Mouse (Mus musculus): Measurements from ENCODE around the gene Ankrd63. TPM values are rescaled to one million over a fixed set of nuclear protein-coding genes. Genes with fewer than 3 reads are reported as not detected.
A peak's percentile ranks its signal among the peaks of the same experiment; 100 is the strongest.

Ankrd63 gene
- polyA plus RNA-seq, 1 experiment from 2014 or later, result 0.06 TPM

DNA sequence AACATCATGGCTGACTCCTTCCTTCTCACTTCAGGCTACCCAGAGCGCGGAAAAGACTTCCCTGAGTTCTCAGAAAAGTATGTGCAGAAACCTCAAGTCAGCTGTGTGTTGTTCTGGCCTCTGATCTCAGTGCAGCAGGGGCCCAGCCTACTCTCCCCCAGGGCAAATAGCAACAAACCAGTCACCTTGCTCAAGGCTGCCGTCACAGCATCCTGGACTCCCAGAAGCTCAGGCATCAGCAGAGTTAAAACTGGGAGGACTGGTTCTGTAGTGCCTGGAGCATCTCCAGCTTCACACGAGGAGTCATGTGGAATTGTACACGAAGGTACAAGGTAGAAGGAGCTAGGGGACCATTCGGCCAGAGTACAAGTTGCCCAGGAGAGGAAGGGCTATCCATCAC is 34.5 kb downstream of the Ankrd63 start:
- H3K9me3 ChIP-seq (ENCODE audit: control insufficient read depth, low read length), result no peaks in the 10 kb centered on the region
- no peak overlapping the region for H3K4me3 ChIP-seq (ENCODE audit: low read length)
- no peak for ATAC-seq (ENCODE audit: low read depth)
- 48% methylated on average over 6 of the region's 6 CpGs for WGBS
- H3K4me2 ChIP-seq (ENCODE audit: low read depth, low read length), result no peak overlapping the region
- no peak overlapping the region for H3K27ac ChIP-seq (ENCODE audit: low read length)
- no peaks in the 10 kb centered on the region for H3K4me1 ChIP-seq (replicated peaks; ENCODE audit: control insufficient read depth, insufficient read depth, low read length)
- no peak overlapping the region for H3K9ac ChIP-seq (ENCODE audit: low read length)
- H3K27me3 ChIP-seq (ENCODE audit: control insufficient read depth, insufficient read depth, low read depth, low read length), result peaks cover 2% of the 10 kb centered on the region; the same call in 1 of the 2 replicates
- no peaks in the 10 kb centered on the region for H3K36me3 ChIP-seq (ENCODE audit: control insufficient read depth, insufficient read depth, low read length)

DNA sequence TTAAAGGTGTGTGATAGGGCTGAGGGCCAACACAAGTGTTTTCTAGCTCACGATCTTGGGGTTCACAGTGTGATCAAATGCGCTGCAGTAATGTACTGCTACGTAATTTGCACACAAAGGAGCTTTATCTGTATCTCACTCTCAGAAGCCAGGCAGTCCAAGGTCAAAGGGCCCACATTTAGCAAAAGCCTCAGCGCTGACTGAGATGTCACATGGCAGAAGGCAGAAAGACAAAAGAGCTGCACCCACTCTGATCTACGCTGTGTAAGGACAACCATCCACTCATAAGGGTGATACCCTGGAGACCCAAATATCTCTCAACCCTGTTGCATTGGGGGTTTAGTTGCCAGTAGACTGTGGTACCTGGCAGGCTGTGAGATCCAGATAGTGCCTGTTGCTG is 36.6 kb downstream of the Ankrd63 start:
- Histone ChIP-seq H3K4me2 (ENCODE audit: low read depth, low read length) (no peak overlapping the region), H3K4me1 (replicated peaks; ENCODE audit: control insufficient read depth, insufficient read depth, low read length) (peaks cover 13% of the 10 kb centered on the region), H3K9me3 (ENCODE audit: control insufficient read depth, low read length) (no peaks in the 10 kb centered on the region), H3K27me3 (ENCODE audit: control insufficient read depth, insufficient read depth, low read depth, low read length) (peaks cover 5% of the 10 kb centered on the region), H3K27ac (ENCODE audit: low read length) (no peak overlapping the region), H3K36me3 (ENCODE audit: control insufficient read depth, insufficient read depth, low read length) (no peaks in the 10 kb centered on the region), H3K9ac (ENCODE audit: low read length) (no peak overlapping the region), H3K4me3 (ENCODE audit: low read length) (no peak overlapping the region)
- ATAC-seq (ENCODE audit: low read depth), result no peak
- WGBS, result 43% methylated on average over 5 of the region's 5 CpGs

DNA sequence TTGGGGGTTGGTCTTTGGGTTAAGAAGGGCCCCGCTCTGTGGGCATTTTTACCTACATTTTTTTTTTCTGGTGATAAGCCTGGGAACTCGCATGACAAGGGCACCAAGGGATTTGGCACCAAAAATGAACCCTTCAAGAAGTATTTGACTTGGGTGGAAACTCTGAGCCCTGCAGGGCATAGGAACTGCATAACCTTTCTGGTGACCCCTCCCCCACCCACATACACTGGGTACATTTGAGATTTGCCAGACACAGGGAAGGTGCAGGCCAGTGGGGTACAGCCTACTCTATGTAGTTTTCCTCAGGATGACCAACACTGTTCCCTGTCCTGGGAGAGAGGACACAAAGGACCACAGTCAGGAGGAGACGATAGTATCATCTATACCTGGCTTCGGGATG is 38.1 kb downstream of the Ankrd63 start:
- Histone ChIP-seq H3K27ac (ENCODE audit: low read length) (no peak overlapping the region), H3K27me3 (ENCODE audit: control insufficient read depth, insufficient read depth, low read depth, low read length) (peaks cover 5% of the 10 kb centered on the region), H3K4me1 (replicated peaks; ENCODE audit: control insufficient read depth, insufficient read depth, low read length) (peaks cover 13% of the 10 kb centered on the region), H3K4me2 (ENCODE audit: low read depth, low read length) (no peak overlapping the region), H3K9ac (ENCODE audit: low read length) (no peak overlapping the region), H3K4me3 (ENCODE audit: low read length) (no peak overlapping the region), H3K9me3 (ENCODE audit: control insufficient read depth, low read length) (no peaks in the 10 kb centered on the region), H3K36me3 (ENCODE audit: control insufficient read depth, insufficient read depth, low read length) (no peaks in the 10 kb centered on the region)
- 80% methylated on average over 4 of the region's 4 CpGs for WGBS
- ATAC-seq (ENCODE audit: low read depth), result no peak

DNA sequence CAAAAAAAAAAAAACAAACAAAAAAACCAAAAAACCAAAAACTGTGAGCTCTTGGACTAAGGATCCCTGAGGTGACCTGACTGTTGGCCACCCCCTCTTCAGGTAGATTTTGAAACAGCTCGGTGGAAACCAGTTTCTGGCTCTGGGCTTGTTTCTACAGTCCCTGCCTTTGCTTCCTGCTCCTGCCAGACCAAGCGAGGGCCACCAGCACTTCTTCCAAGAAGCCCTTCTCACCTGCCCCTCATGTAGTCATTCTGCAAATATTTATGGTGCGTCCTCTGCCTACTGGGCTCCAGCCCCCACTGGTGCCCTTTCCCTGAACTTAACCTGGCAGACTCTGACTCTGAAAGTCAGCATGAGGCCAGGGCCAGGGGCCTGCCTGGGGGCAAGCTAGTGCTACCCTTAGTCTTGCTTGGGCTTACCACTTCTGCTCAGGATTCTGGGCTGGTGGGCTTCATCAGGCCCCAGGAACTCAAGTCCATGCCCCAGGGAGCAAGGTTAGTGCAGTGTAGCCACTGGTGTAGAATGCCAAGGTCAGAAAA is 38.7 kb downstream of the Ankrd63 start:
- no peak for ATAC-seq (ENCODE audit: low read depth)
- H3K9me3 ChIP-seq (ENCODE audit: control insufficient read depth, low read length), result no peaks in the 10 kb centered on the region
- H3K4me1 ChIP-seq (replicated peaks; ENCODE audit: control insufficient read depth, insufficient read depth, low read length), result peaks cover 13% of the 10 kb centered on the region
- no peak overlapping the region for H3K4me2 ChIP-seq (ENCODE audit: low read depth, low read length)
- no peak overlapping the region for H3K9ac ChIP-seq (ENCODE audit: low read length)
- 39% methylated on average over 3 of the region's 3 CpGs for WGBS
- H3K4me3 ChIP-seq (ENCODE audit: low read length), result no peak overlapping the region
- H3K36me3 ChIP-seq (ENCODE audit: control insufficient read depth, insufficient read depth, low read length), result no peaks in the 10 kb centered on the region
- no peak overlapping the region for H3K27ac ChIP-seq (ENCODE audit: low read length)
- H3K27me3 ChIP-seq (ENCODE audit: control insufficient read depth, insufficient read depth, low read depth, low read length), result peaks cover 5% of the 10 kb centered on the region

DNA sequence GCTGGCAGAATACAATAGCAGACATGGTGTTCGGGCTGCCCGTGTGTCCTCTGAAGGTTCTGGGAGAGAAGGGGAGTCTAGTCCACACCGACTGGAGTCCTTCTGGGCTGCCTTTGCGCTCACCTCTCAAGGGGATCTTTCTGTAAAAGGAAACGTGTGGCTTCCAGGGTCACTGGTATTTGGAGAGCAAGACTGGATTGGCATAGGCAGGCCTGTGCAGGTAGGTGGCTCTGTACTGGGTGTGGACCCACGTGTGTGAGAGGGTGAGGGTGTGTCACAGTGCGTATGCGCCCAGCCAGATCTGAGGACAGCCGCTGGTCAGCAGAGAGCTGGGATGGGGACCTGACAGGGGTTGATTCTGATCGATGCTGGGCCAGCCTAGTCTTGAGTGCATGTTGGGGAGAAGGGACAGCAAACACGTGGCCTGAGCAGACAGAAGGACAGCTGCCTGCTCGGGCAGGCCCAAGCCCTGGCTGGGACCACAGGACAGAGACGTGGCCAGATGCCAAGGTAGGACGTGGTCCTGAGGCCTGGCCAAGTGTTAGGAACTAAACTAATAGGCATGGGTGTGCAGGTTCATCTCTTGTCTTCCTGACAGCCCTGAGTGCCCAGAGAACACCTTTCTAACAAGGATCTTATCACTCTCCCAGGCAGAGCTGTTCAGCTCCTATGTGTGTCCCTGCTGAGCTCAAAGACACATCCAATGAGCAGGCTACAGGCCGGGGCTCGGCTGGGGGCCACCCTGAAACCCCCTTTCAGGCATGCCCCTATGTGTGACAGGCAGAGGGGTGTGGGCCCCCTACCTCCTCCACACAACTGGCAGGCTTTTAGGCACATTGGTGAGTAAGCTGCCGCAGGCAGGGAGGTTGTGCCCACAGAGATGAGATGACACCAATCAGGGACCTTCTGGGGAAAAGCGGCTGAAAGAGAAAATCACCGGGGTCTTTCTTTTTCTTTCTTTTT is 39.7 kb downstream of the Ankrd63 start:
- H3K4me2 ChIP-seq (ENCODE audit: low read depth, low read length), result peak overlapping the region; percentile 67
- peak; percentile 64 for ATAC-seq (ENCODE audit: low read depth)
- peak overlapping the region; percentile 44 for H3K4me3 ChIP-seq (ENCODE audit: low read length)
- H3K27ac ChIP-seq (ENCODE audit: low read length), result no peak overlapping the region
- H3K4me1 ChIP-seq (replicated peaks; ENCODE audit: control insufficient read depth, insufficient read depth, low read length), result peaks cover 20% of the 10 kb centered on the region
- 45% methylated on average over 19 of the region's 19 CpGs for WGBS
- peak overlapping the region; percentile 58 for H3K9ac ChIP-seq (ENCODE audit: low read length)
- H3K27me3 ChIP-seq (ENCODE audit: control insufficient read depth, insufficient read depth, low read depth, low read length), result peaks cover 5% of the 10 kb centered on the region
- no peaks in the 10 kb centered on the region for H3K9me3 ChIP-seq (ENCODE audit: control insufficient read depth, low read length)
- H3K36me3 ChIP-seq (ENCODE audit: control insufficient read depth, insufficient read depth, low read length), result no peaks in the 10 kb centered on the region

DNA sequence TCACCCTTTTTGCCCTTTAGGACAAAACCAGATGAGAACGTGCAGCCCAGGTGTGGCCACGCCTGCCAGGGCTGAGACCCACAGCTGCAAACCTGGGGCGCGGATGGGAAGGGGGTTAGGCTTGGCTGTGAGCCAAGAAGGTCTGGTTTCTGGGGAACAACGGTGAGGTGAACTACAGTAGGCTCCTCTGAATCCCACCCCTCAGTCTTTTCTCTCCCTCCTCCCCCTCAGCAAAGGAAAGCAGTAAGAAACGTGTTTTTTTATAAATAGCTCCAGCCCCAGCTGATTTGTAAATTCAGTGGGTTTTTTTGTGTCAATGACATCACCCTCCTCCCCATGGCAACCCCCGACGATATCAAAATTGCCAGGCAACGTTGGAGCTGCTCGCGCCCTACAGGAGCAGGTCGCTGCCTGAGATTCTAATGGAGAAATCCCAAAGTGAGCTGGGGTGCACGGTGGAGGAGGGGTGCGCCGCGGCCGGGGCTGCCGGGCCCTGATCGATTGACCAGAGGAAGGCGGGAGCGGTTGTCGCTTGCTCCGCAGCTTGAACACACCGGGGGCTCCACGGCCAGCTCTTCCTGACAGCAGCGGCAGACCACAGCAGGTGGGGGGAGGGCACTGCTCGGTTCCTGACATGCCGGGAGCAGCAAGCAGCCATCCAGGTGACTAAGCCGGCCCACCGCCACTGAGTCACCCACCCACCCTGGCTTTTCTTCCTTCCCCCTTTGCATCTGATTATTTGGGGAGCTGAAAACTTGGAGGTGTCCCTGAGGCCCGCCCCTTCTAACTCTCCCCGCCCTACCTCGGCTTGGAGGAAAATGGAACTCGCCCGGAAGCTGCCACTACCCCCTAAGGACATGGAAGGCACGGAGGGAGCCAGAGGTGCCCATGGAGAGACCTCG is 40.6 kb downstream of the Ankrd63 start, which contains the start of gene Pak6:
Pak6 (plus strand) TSS at position 402 of the 902 bp plus-strand sequence.
- no peaks in the 10 kb centered on the region for H3K9me3 ChIP-seq (ENCODE audit: control insufficient read depth, low read length)
- WGBS, result 2% methylated on average over 37 of the region's 37 CpGs
- no peaks in the 10 kb centered on the region for H3K36me3 ChIP-seq (ENCODE audit: control insufficient read depth, insufficient read depth, low read length)
- peak within 1 kb of the TSS; percentile 58 for H3K9ac ChIP-seq (ENCODE audit: low read length)
- H3K4me1 ChIP-seq (replicated peaks; ENCODE audit: control insufficient read depth, insufficient read depth, low read length), result peaks cover 24% of the 10 kb centered on the region
- peak within 1 kb of the TSS; percentile 44 for H3K4me3 ChIP-seq (ENCODE audit: low read length)
- H3K27ac ChIP-seq (ENCODE audit: low read length), result no peak within 1 kb of the TSS
- H3K4me2 ChIP-seq (ENCODE audit: low read depth, low read length), result peak within 1 kb of the TSS; percentile 67
- H3K27me3 ChIP-seq (ENCODE audit: control insufficient read depth, insufficient read depth, low read depth, low read length), result peaks cover 5% of the 10 kb centered on the region
- ATAC-seq (ENCODE audit: low read depth), result peak; percentile 11; the same call in 1 of the 2 replicates

DNA sequence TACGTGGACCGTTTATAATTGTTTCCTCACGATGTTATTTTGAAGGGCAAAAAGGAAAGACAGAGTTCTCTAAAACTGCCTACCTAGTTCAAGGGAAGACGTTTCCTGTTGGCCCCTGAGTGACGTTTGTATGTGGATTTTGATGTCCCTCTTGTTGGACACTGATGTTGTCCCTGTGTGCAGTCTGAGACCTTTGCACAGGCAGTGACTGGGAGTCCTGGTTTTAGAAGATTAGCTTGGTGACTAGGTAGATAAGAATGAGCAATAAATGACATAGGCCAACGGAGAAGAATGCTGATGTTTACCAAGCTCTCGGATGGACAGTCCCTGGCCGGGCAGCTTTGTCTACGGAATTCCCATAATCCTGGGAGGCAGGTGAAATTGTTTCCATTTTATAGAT is 41.9 kb downstream of the Ankrd63 start:
- WGBS, result 62% methylated on average over 9 of the region's 9 CpGs
- ATAC-seq (ENCODE audit: low read depth), result no peak
- no peak overlapping the region for H3K4me2 ChIP-seq (ENCODE audit: low read depth, low read length)
- peaks cover 27% of the 10 kb centered on the region for H3K4me1 ChIP-seq (replicated peaks; ENCODE audit: control insufficient read depth, insufficient read depth, low read length)
- H3K36me3 ChIP-seq (ENCODE audit: control insufficient read depth, insufficient read depth, low read length), result no peaks in the 10 kb centered on the region
- H3K9ac ChIP-seq (ENCODE audit: low read length), result no peak overlapping the region
- no peak overlapping the region for H3K27ac ChIP-seq (ENCODE audit: low read length)
- peaks cover 5% of the 10 kb centered on the region for H3K27me3 ChIP-seq (ENCODE audit: control insufficient read depth, insufficient read depth, low read depth, low read length)
- H3K9me3 ChIP-seq (ENCODE audit: control insufficient read depth, low read length), result no peaks in the 10 kb centered on the region
- H3K4me3 ChIP-seq (ENCODE audit: low read length), result no peak overlapping the region

DNA sequence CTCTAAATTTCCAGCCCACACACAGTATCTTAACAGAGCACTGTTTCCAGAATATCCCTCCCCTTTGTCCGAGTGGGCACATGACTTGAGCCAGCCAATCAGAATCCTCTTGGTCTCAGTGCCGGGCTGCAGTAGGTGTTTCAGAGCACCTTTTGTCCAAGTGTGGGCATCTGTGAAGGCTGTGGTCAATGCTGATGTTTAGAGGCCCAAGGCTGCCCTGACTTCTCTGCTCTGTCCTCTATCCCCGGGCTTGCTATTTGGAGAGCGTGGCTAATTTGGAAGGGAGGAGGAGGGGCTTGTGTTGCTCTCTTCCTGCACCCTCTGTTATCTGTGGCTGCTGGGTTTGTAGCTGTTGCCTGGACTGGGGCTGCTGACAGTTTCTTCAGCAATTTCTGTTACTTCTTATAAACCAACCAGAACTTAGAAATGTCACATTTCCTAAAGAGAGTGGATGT is 43.7 kb downstream of the Ankrd63 start:
- H3K4me1 ChIP-seq (replicated peaks; ENCODE audit: control insufficient read depth, insufficient read depth, low read length), result peaks cover 34% of the 10 kb centered on the region
- peak; percentile 51 for ATAC-seq (ENCODE audit: low read depth)
- peak overlapping the region; percentile 64 for H3K9ac ChIP-seq (ENCODE audit: low read length)
- H3K4me2 ChIP-seq (ENCODE audit: low read depth, low read length), result peak overlapping the region; percentile 63
- H3K36me3 ChIP-seq (ENCODE audit: control insufficient read depth, insufficient read depth, low read length), result no peaks in the 10 kb centered on the region
- peak overlapping the region; percentile 56 for H3K4me3 ChIP-seq (ENCODE audit: low read length)
- peaks cover 5% of the 10 kb centered on the region for H3K27me3 ChIP-seq (ENCODE audit: control insufficient read depth, insufficient read depth, low read depth, low read length)
- no peak overlapping the region for H3K27ac ChIP-seq (ENCODE audit: low read length)
- WGBS, result 0% methylated on average over 4 of the region's 4 CpGs
- H3K9me3 ChIP-seq (ENCODE audit: control insufficient read depth, low read length), result no peaks in the 10 kb centered on the region
